Mouse (Mus musculus) bone marrow macrophage, adult 2 months (primary cell): ENCODE results near the gene Scoc.

ENCODE experiments used
- CTCF ChIP-seq: IDR thresholded peaks from 2 replicates; pipeline ENCODE4 v1.5.1; 2012; ENCODE audit warnings: low read depth, mild to moderate bottlenecking, low read length, moderate library complexity
- POLR2A ChIP-seq: IDR thresholded peaks from 2 replicates; pipeline ENCODE4 v1.6.1; 2012; ENCODE audit warnings: mild to moderate bottlenecking, low read depth, low read length, borderline replicate concordance

DNA sequence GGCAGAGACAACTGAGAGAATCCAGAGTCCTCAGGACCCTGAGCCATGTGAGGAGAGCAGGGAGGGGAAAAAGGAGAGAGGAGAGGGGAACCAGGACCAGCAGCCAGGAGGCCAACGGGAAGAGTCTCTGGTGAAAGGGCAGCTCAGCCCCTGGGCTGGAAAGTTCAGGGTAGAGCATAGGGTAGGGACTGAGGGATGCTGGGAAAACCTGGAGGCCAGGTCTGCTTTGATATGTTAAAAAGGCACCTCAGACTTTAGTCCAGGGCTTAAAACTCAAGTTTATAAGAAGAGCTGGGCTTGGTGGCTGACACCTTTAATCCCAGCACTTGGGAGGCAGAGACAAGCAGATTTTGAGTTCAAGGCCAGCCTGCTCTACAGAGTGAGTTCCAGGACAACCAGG lies 65.7 kb downstream of the Scoc start:
- TF ChIP-seq POLR2A: no peak
- no peak for TF ChIP-seq CTCF
